Mouse (Mus musculus) layer of hippocampus, postnatal 14 days (tissue): ENCODE measurements around the gene Vmn2r34. TPM values are rescaled to one million over a fixed set of nuclear protein-coding genes. Genes with fewer than 3 reads are reported as not detected.
"Not testable (repeated sequence)": the region's sequence is repeated elsewhere in the genome, so short reads cannot be mapped to it uniquely, and the experiment has no call there.

Source experiments
- DNase-seq, 2 experiments: peaks; one replicate each; pipeline ENCODE4 v3.0.0; 2021 to 2022; ENCODE audit warnings: low spot score in 2 of 2, mixed read lengths in 1 of 2
- long read RNA-seq, 2 experiments: library from polyadenylated mRNA; stranded (forward); transcript quantifications; one replicate each; pipeline ENCODE4 v2.0.0; 2021
- total RNA-seq, 2 experiments: library from RNA; stranded (reverse); gene quantifications; 2 replicates each; pipeline ENCODE4 v1.2.3; 2021

Gene Vmn2r34
- total RNA-seq, result not detected
- long read RNA-seq, experiment 1, result 0 reads
- long read RNA-seq, experiment 2, result 0 reads

- not testable (repeated sequence) for DNase-seq
Measured at GRCm38 (mm10) chr7:7689413-7689812, at the start of gene Vmn2r34. Gene Vmn2r34 (minus strand): TSS chr7:7689513.

DNA sequence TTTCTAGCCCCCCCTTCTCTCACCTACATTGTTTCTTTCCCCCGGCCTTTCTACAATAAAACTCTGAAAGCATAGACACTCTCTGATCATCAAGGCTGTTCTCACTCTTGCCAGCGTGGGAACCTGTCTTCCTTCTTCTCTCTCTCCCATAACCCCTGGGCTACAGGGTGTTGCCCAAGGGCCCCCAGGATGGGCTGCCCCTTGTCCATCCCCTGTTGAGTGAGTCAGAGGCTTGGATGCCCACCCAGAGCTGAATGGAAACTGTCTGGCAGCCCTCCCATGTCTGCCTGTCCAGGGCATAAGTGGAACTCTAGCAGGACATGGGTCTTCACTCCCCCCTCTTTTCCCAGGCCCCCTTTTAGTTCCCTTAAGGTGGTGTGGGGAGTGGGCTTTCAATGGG is 15.3 kb downstream of the Vmn2r34 start:
- not testable (repeated sequence) for DNase-seq

Other genes with a start within 250 kb of the Vmn2r34 start
- gene Vmn2r32, start 209.5 kb downstream of the Vmn2r34 start, total RNA-seq, result not detected
- not detected for gene Vmn2r33, start 122.7 kb downstream of the Vmn2r34 start, total RNA-seq
- gene Vmn2r35, start 130.4 kb upstream of the Vmn2r34 start, total RNA-seq, result not detected
- gene Vmn2r36, start 213.0 kb upstream of the Vmn2r34 start, total RNA-seq, result not detected